Mouse (Mus musculus) E14TG2a.4 (cell line): Measurements from ENCODE around the gene Podxl.
"Not testable (repeated sequence)": the region's sequence is repeated elsewhere in the genome, so short reads cannot be mapped to it uniquely, and the experiment has no call there.

ENCODE experiments used
- H3K27me3 ChIP-seq: 2 replicates; pipeline ENCODE4 v1.6.1; 2014; ENCODE audit warnings: low read length, control low read depth; ENCODE audit not compliant: insufficient read depth
- H3K36me3 ChIP-seq: 2 replicates; pipeline ENCODE4 v1.6.1; 2014; ENCODE audit warnings: low read length, control low read depth; ENCODE audit not compliant: insufficient read depth
- H3K4me1 ChIP-seq: replicated peaks from 2 replicates; pipeline ENCODE4 v1.6.1; 2014; ENCODE audit warnings: low read depth, low read length, control low read depth
- H3K4me3 ChIP-seq: replicated peaks from 2 replicates; pipeline ENCODE4 v1.5.1; 2014; ENCODE audit warnings: mild to moderate bottlenecking, low read length
- H3K9me3 ChIP-seq: 2 replicates; pipeline ENCODE4 v1.6.1; 2014; ENCODE audit warnings: low read length, control low read depth
- CTCF ChIP-seq: conservative IDR thresholded peaks from 2 replicates; pipeline ENCODE4 v1.5.1; 2014; ENCODE audit warnings: low read length
- NANOG ChIP-seq: IDR thresholded peaks from 2 replicates; pipeline ENCODE4 v1.6.1; 2014; ENCODE audit warnings: borderline replicate concordance, low read length, mixed read lengths
- POU5F1 ChIP-seq: IDR thresholded peaks from 2 replicates; pipeline ENCODE4 v1.6.1; 2014; ENCODE audit warnings: low read length, borderline replicate concordance

Podxl gene

DNA sequence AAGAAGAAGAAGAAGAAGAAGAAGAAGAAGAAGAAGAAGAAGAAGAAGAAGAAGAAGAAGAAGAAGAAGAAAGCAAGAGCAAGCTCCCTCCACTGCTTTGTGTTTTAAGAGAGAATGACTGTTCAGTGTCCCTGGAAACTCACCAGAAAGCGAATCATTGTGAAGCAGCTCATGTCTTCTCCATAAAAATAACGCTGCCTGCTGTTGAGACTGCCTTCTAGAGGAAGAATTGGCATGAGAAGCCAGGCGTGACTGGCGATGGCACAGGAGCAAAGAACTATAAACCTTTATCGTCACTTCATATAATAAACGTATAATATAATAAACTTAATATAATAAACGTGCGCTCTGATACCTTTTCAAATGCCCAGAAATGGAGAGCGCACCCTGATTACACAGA, 12.4 kb upstream of the Podxl start:
- no peaks in the 10 kb centered on the region for H3K9me3 ChIP-seq
- H3K27me3 ChIP-seq, result peaks cover 31% of the 10 kb centered on the region
- H3K4me1 ChIP-seq, result peaks cover 8% of the 10 kb centered on the region
- H3K4me3 ChIP-seq, result no peak overlapping the region
- H3K36me3 ChIP-seq, result no peaks in the 10 kb centered on the region
- TF ChIP-seq CTCF (no peak), NANOG (no peak), POU5F1 (no peak)

DNA sequence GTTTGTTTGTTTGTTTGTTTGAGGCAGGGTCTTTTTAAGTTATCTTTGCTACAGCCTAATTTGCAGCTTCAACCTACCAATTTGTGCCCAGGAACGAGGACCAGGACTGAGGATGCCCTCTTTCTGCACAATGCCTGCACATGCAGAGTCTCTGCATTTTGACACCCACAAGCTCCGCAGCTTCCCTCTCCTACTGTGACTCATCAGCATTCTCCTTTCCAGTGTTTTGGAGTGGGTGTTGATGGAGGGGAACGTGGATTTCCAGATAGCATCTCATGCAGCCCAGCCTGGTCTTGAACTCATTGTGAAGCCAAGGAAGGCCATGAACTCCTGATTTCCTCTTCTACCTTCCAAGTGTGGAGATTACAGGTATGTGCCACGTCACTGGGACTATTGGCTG, 11.3 kb upstream of the Podxl start:
- Histone ChIP-seq H3K27me3 (peaks cover 39% of the 10 kb centered on the region), H3K36me3 (no peaks in the 10 kb centered on the region), H3K4me3 (no peak overlapping the region), H3K9me3 (no peaks in the 10 kb centered on the region), H3K4me1 (peaks cover 8% of the 10 kb centered on the region)
- no peak for TF ChIP-seq NANOG
- TF ChIP-seq POU5F1, result no peak
- TF ChIP-seq CTCF, result no peak

DNA sequence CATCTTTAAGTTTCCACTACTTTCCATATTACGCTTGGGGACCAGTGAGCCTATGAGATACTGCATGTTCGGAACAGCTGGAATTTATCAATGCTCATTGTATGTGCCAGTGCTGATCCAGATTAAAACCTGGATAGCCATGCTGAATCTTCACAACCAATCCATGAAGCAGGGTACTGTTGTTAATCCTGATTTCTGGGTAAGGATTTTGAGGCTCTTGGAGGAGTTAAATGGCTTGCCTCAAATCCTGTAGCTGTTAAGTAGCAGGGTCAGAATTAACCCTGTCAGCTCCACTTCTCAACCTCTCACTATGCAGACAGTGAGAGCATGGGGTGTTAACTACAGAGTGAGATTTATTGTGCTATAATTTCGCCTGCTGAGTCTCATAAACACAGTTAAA, 7.7 kb upstream of the Podxl start:
- no peak overlapping the region for H3K4me3 ChIP-seq
- TF ChIP-seq POU5F1, result no peak
- no peak for TF ChIP-seq NANOG
- no peak for TF ChIP-seq CTCF

DNA sequence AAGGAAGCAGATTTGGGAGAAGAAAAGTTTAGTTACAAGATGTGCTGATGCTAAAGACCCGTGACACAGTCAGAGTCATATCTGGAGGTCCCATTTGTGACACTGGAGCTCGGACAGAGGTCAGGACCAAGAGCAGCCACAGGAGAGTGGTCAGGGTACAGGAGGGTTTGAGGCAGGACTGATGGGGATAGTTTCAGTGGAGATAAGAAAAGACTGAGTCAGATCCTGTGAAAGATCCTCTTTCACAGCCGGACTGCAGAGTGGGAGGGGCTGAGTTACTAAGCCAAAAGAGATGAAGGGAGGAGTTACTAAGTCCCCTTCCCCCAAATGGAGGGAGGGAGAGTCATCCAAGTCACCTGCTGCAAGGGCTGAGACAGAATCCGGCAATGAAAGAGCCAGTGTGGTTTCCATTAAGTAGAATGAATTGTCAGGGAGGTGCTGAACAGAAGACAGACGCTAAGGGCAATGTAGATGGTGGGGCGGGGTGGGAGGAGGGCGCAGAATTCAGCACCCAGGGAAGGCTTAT, 4.4 kb upstream of the Podxl start:
- H3K4me3 ChIP-seq, result 0 out of 2 replicates have a peak overlapping the region, but pooled peaks have one; percentile 10
- TF ChIP-seq CTCF, result no peak
- no peak for TF ChIP-seq POU5F1
- TF ChIP-seq NANOG, result no peak
- H3K27me3 ChIP-seq, result peaks cover 83% of the 10 kb centered on the region
- H3K4me1 ChIP-seq, result peaks cover 34% of the 10 kb centered on the region
- no peaks in the 10 kb centered on the region for H3K9me3 ChIP-seq
- no peaks in the 10 kb centered on the region for H3K36me3 ChIP-seq

More for the DNA sequence above, 7.7 kb upstream of the Podxl start:
- H3K4me1 ChIP-seq, result peaks cover 18% of the 10 kb centered on the region
- H3K27me3 ChIP-seq, result peaks cover 69% of the 10 kb centered on the region
- no peaks in the 10 kb centered on the region for H3K36me3 ChIP-seq
- H3K9me3 ChIP-seq, result no peaks in the 10 kb centered on the region

DNA sequence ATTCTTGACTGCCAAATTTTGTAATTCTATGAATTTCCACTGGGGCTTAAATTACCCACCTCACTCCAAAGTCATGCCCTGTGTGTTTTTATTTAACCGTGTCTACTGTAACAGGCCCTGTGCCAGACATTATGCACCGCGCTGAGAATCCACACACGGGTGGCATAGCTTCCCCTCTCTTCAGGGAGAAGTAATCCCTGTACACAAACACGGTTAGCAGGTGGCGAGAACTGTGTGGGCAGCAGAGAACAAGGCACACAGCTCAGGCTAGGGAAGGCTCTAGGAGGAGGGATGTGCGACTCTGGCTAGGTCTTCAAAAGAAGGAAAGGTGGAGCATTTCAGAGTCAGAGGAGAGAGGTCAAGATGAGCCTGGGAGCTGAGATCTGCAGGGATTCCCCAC, 3.4 kb upstream of the Podxl start:
- no peaks in the 10 kb centered on the region for H3K9me3 ChIP-seq

DNA sequence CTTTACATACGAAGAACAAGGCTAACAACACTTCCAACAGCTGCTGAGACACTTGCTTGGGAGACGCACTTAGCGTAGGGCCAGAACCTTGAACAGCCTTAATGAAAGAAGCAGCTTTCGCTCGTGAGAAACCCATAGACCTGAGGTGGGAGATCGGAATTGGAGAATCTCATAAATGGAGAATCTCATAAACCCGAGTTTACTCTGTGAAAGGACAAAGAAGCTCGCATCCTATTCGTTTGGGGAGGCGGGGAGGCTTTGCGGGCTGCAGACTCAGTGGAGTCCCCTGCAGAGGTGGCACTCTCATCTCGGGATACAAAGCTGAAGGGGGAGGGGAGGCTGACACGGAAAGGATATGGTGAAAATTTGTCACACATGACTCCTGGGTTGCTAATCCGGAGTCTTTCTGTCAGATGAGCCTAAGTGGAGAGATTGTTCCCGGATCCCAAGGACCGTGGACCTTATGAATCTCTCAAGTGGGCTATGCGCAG, 1.2 kb upstream of the Podxl start:
- peaks cover 78% of the 10 kb centered on the region for H3K27me3 ChIP-seq
- H3K4me1 ChIP-seq, result peaks cover 64% of the 10 kb centered on the region

More for the DNA sequence above, 3.4 kb upstream of the Podxl start:
- TF ChIP-seq NANOG (no peak), POU5F1 (no peak)
- H3K36me3 ChIP-seq, result no peaks in the 10 kb centered on the region
- peaks cover 86% of the 10 kb centered on the region for H3K27me3 ChIP-seq
- peaks cover 44% of the 10 kb centered on the region for H3K4me1 ChIP-seq
- no peak overlapping the region for H3K4me3 ChIP-seq

DNA sequence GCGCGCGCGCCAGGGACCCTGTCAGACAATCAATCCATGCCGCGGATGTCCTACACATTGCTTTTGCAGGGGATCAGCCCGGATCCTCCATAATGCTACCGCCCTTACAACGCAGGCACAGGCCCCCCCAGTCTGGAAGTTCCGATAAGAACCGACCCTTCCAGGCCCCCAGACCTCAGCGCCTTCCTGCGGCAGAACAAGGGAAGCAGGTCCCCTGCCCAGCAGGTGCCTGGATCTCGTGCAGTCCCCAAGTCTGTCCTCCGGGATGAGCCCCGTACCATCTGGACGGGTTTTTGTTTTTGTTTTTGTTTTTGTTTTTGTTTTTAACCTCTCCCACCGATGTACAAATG, 376 bp upstream of the Podxl start:
- no peak for TF ChIP-seq POU5F1
- TF ChIP-seq CTCF, result no peak
- TF ChIP-seq NANOG, result no peak
- Histone ChIP-seq H3K36me3 (no peaks in the 10 kb centered on the region), H3K4me1 (peaks cover 72% of the 10 kb centered on the region), H3K27me3 (peaks cover 77% of the 10 kb centered on the region), H3K9me3 (no peaks in the 10 kb centered on the region), H3K4me3 (peak overlapping the region; percentile 86)

More for the DNA sequence above, 1.2 kb upstream of the Podxl start:
- TF ChIP-seq POU5F1 (no peak), CTCF (no peak), NANOG (no peak)
- Histone ChIP-seq H3K36me3 (no peaks in the 10 kb centered on the region), H3K4me3 (peak overlapping the region; percentile 86), H3K9me3 (no peaks in the 10 kb centered on the region)

DNA sequence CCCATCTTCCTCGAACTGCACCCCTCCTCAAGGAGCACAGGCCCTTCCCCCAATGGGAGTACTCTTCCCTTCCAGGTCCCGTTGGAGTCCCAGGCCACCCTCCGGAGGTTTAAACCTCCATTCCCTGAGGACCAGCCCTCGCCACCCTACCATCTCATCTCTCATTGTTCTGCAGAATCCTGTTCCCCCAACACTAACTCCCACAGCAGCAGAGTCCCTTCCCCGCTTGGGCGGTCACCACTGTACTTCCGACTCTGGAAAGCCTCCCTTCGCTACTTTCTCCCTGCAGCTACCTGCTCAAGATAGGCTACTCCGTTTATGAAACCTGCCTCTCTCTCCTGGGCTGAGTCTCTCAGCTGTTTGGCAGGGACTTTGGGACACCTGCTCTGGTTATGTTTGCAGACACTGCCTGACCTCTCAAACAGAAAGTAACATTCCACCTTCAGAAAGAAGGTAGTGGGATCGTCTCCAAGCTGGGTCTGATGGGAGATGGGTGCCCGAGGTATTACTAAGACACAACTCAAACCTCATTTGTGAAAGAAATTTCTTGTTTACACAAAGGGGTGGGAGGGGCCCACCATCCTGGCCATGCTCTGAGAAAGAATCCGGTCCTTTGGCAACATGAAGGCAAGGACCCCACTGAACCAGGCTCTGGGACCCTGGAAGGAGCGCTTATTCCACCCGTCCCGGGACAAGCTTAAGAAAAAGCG, 1.3 kb downstream of the Podxl start:
- peak overlapping the region; percentile 86 for H3K4me3 ChIP-seq
- TF ChIP-seq POU5F1, result no peak
- no peak for TF ChIP-seq CTCF
- no peak for TF ChIP-seq NANOG
- no peaks in the 10 kb centered on the region for H3K36me3 ChIP-seq
- no peaks in the 10 kb centered on the region for H3K9me3 ChIP-seq
- H3K27me3 ChIP-seq, result peaks cover 81% of the 10 kb centered on the region
- peaks cover 66% of the 10 kb centered on the region for H3K4me1 ChIP-seq

DNA sequence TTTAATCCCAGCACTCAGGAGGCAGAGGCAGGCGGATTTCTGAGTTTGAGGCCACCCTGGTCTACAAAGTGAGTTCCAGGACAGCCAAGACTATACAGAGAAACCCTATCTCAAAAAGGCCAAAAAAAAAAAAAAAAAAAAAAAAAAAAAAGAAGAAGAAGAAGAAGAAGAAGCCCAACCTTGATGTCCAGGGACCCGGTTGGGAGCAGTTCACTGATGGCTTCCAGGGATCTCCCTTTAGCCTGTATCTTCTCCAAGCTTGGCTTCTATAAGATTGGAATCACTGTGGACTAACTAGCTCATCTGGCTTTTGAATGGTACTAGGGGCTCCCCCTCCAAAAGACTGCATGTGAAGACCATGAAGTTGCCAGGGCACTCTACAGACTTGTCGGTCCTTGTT, 1.8 kb downstream of the Podxl start:
- Histone ChIP-seq H3K27me3 (peaks cover 83% of the 10 kb centered on the region), H3K4me1 (peaks cover 61% of the 10 kb centered on the region), H3K4me3 (peak overlapping the region; percentile 86)
- H3K36me3 ChIP-seq, H3K9me3 ChIP-seq: not testable (repeated sequence)
